Mouse (Mus musculus): ENCODE measurements around the gene Aplp2.

- no peak for TF ChIP-seq CTCF (IDR thresholded peaks at IDR 0.05; ENCODE audit: extremely low read depth, insufficient read depth, insufficient read length, insufficient replicate concordance)
- no peak for TF ChIP-seq POLR2A (IDR thresholded peaks at IDR 0.05; ENCODE audit: low read depth, low read length)
Observed at GRCm38 (mm10) chr9:31127876-31128465, 83.6 kb downstream of the Aplp2 start.

Measured in spleen, adult 2 months (tissue).